Mouse (Mus musculus) layer of hippocampus, postnatal 10 days (tissue): ENCODE data around the gene Slain2. TPM values are rescaled to one million over a fixed set of nuclear protein-coding genes. Genes with fewer than 3 reads are reported as not detected.
"Not testable (repeated sequence)": the region's sequence is repeated elsewhere in the genome, so short reads cannot be mapped to it uniquely, and the experiment has no call there.

ENCODE experiments used
- DNase-seq, 2 experiments: peaks; one replicate each; pipeline ENCODE4 v3.0.0; 2021; ENCODE audit warnings: low spot score in 2 of 2
- total RNA-seq, 2 experiments: library from RNA; stranded (reverse); gene quantifications; 2 replicates each; pipeline ENCODE4 v1.2.3; 2021

The Slain2 gene
- total RNA-seq, 2 experiments from 2014 or later, result 31.2 to 33.4 TPM

- DNase-seq, result no peak
Measured at GRCm38 (mm10) chr5:72940906-72941432, 26.9 kb downstream of the Slain2 start.

GRCm38 (mm10) chr5:72948136-72948535, 34.0 kb downstream of the Slain2 start:
- DNase-seq, result no peak

GRCm38 (mm10) chr5:72950252-72950651, 36.1 kb downstream of the Slain2 start:
- no peak for DNase-seq

- no peak for DNase-seq
Measured at GRCm38 (mm10) chr5:72953996-72954604, 40.0 kb downstream of the Slain2 start.

GRCm38 (mm10) chr5:72957281-72957680, 43.2 kb downstream of the Slain2 start:
- no peak for DNase-seq

GRCm38 (mm10) chr5:72960096-72960495, 46.0 kb downstream of the Slain2 start:
- no peak for DNase-seq

GRCm38 (mm10) chr5:72965706-72966105, 51.6 kb downstream of the Slain2 start:
- DNase-seq, result no peak

- DNase-seq, result no peak
Measured at GRCm38 (mm10) chr5:72972435-72972834, 58.3 kb downstream of the Slain2 start.

- no peak for DNase-seq
Measured at GRCm38 (mm10) chr5:72972934-72973333, 58.8 kb downstream of the Slain2 start.

- DNase-seq, result no peak
Measured at GRCm38 (mm10) chr5:72974602-72975001, 60.5 kb downstream of the Slain2 start, which contains the start of gene Gm10135. Gene Gm10135 (minus strand): TSS chr5:72974702.

GRCm38 (mm10) chr5:72975996-72976395, 61.9 kb downstream of the Slain2 start:
- DNase-seq, result no peak

- DNase-seq, result no peak
Measured at GRCm38 (mm10) chr5:72976539-72976938, 62.4 kb downstream of the Slain2 start.

GRCm38 (mm10) chr5:72984091-72984490, 70.0 kb downstream of the Slain2 start:
- DNase-seq, result peak in 1 of 2 experiments; percentile 37

GRCm38 (mm10) chr5:72987786-72988185, 73.7 kb downstream of the Slain2 start:
- DNase-seq, result no peak

- DNase-seq, result no peak
Measured at GRCm38 (mm10) chr5:72989756-72990155, 75.7 kb downstream of the Slain2 start.

- DNase-seq, result no peak
Measured at GRCm38 (mm10) chr5:72992474-72992873, 78.4 kb downstream of the Slain2 start.

- DNase-seq, result no peak
Measured at GRCm38 (mm10) chr5:72994424-72994823, 80.3 kb downstream of the Slain2 start.

GRCm38 (mm10) chr5:72994928-72995327, 80.8 kb downstream of the Slain2 start:
- no peak for DNase-seq

GRCm38 (mm10) chr5:72995379-72995778, 81.3 kb downstream of the Slain2 start:
- DNase-seq, result no peak

- DNase-seq, result not testable (repeated sequence)
Measured at GRCm38 (mm10) chr5:72998546-72998945, 84.4 kb downstream of the Slain2 start.

GRCm38 (mm10) chr5:73004046-73004445, 89.9 kb downstream of the Slain2 start:
- no peak for DNase-seq

- DNase-seq, result peak; percentile 15 to 26
Measured at GRCm38 (mm10) chr5:73006784-73007581, 92.9 kb downstream of the Slain2 start, which contains the start of gene Slc10a4. Gene Slc10a4 (plus strand): TSS chr5:73006883.
